Mouse (Mus musculus) adrenal gland, postnatal 25 days (tissue): ENCODE results near the gene Ctrc. TPM values are rescaled to one million over a fixed set of nuclear protein-coding genes. Genes with fewer than 3 reads are reported as not detected.

Experiments used
- DNase-seq: peaks from one replicate; pipeline ENCODE4 v3.0.0; 2021; ENCODE audit warnings: mixed read lengths
- long read RNA-seq: library from polyadenylated mRNA; stranded (forward); transcript quantifications from one replicate; pipeline ENCODE4 v2.0.0, GENCODE M21; 2021
- total RNA-seq: library from RNA; stranded (reverse); gene quantifications from 2 replicates; pipeline ENCODE4 v1.2.3, GENCODE M21; 2021

The Ctrc gene
- total RNA-seq = not detected in 2 replicates
- long read RNA-seq = 0 reads

DNA sequence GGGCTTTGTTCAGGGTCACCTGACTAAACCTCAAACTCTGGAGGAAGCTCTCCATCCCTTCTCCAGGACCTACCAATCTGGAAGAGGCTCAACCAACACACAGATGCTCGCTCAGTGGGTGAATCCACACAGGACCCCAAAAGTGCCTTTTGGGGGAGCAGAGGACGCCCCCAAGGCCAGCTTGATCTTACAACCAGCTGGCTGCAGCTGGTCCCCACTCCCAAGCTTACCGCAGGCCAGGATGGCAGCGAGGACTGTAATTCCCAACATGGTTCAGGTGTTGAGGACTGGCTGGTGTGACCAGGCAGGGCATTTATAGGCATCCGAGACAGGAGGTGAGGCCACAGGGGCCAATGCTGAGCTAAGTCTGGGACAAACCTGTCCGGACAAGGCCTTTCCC, at the start of gene Ctrc:
Ctrc (minus strand) TSS at position 361 of the 400 bp plus-strand sequence.
- no peak for DNase-seq

DNA sequence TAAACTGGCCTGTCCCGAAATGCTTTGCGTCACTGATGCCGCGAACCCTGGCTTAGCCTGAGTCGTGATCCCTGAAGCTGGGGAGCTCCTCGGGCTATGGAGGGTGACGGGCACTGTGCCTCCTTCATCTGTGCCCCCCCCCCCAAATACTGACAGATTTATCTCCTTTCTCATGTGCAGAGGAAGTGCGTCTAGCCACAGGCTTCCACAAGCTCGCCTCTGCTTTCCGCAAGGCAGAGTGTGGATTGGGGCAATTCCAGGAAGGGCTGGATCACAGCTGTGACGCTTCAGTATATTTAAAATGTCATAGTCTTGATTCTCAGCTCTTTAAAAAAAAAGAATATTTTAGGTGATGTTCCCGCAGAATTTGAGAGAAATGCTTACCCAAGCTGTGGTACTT, 49.6 kb upstream of the Ctrc start:
- no peak for DNase-seq

DNA sequence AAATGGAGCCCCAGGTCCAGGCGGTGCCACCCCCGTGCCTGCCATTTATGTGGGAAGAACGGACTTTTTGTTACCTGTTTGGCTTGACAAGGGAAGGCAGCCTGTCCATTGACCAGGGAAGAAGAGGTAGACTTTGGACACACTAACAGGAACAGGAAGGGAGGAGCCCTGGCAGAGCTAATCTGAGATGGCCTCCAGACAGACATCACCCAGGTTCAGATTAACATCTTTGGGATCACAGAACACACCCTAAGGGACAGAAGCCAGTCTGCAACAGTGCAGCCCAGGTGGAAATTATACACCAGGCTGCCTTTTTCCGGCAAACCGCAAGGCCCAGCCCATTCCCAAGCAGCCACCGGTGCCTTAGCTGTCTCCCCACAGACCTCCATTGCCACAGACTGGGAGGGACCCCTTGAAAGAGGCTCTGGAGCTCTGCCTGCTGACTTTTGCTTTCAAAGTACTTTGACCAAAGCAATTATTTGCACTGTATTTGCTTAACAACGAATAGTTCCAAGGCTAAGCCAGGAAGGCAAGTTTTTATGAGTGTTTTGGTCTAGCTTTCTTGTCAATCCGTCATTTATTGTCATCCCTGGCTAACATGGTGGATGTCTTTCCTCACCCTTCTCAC, 47.1 kb upstream of the Ctrc start:
- DNase-seq = no peak

DNA sequence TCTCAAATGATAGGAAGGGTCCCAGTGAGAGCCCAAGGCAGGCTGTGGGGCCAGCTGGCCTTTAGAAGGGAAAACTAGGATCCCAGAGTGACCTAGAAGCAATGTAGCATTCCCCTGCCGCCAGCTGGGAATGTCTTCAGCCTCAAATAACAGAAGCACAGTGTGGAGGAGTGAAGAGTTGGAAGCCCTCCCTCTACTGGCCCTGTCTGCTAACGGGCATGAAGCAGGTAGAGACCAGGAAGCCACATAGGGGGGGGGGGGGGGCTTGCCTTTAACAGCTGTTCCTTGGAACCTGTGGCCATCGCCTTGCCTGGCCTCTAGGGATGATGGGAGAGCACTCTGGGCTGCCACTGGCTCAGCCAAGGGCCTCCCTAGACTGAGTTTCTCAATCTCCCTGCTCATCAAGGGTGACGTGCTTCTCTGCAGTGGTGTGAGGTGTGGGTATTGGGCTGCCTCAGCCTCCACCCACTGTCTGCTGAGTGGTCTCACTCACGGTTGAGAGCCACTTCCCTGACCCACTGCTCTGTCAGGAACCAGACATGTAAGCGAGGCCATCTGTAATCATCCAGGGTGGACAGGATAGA, 40.3 kb upstream of the Ctrc start:
- DNase-seq = no peak

DNA sequence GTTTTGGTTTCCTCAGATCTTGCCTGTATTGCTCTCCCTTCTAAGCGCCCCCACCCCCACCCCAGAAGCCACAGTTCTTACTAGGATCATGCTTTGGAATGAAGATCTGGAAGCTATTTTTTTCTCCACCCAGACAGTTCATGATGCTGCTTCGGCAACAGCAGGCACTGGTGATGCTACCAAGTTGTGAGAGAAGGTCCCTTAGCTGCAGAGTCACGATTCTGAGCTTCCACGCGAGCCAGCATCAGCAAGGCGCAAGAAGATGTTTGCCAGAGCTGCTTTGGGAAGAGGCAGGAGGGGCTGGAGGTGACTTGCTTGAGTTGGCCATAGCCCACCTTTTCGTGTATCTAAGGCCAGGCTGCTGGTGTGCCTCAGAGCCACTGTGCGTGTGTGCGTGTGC, 39.3 kb upstream of the Ctrc start:
- DNase-seq = no peak

DNA sequence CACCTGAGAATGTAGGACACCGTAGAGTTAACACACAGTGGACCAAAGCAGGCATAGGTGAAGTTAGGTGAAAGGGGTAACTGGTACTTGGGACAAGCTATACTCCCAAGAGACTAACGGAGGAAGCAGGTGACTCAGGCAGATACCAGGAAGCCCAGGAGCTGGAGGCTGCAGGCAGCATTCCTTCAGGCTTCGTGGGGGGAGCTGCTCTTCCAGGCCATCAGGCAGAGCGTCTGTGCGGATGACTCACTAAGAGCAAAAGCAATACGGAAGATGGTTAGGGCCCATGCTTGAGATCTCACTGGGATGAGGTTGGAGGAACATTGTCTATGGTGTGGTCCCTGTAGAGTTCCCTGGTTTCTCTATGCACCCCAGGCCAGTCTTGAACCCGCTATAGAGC, 36.7 kb upstream of the Ctrc start:
- no peak for DNase-seq

DNA sequence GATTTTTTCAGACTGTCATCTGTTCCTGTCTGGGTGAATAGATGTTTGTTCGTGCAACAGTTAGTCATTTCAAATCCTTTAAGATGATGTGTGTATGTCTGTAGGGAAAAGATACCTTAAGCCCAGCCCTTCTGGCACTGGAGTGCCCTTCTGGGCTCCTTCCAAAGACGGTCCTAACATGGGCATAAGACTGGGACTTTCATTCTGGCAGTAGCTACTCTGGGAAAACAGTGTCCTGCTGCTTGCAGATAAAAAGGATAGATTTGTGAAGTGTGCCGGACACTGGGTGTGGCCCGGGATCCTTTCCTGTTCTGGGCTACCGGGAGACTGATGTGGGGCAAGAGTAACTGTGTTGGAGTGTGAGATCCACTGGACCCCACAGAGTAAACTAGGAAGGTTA, 35.8 kb upstream of the Ctrc start:
- no peak for DNase-seq

DNA sequence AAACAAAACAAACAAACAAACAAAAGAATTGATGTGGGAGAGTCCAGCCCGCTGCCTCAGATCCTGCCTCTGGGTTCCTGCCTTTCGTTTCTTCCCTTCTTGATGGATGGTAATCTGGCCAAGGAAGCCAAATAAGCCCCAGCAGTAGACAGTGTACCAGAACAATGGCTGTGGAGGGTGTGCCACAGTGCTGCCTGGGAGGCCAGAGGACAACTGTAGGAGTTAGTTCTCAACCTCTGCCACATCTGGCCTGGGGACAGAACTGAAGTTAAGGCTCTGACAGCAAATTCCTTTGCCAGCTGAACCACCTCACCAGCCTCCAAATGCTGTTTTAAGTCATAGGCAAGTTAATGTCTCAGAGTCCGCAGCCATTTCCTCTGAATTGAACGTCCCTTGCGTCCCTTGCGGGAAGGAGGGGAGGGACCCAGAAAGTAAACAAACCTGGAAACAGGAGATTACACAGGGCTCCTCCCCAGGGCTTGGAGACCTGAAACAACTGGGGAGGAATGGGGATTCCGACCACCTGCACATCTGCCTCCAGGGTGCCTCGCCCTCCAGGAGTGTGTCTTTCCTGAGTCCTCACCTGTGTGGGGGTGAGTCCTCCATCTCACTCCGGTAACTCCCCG, 35.2 kb upstream of the Ctrc start:
- no peak for DNase-seq

DNA sequence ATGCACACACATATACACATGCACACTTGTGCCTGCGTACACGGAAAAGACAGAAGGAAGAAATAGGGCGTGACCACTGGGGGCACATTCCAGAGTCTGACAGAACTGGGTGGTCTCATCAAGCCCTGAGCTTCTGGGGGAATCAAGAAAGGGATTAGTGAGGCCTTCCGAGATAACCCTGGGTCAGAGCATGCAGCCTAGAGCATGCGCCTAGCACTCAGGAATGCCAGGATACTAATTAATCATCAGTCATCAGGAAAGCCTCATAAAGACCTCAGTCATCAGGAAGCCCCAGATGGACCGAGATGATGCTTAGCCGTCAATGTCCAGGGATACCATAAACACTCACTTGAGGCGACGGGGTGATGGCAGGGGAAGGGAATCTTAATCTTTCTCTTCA, 33.7 kb upstream of the Ctrc start:
- DNase-seq = no peak

DNA sequence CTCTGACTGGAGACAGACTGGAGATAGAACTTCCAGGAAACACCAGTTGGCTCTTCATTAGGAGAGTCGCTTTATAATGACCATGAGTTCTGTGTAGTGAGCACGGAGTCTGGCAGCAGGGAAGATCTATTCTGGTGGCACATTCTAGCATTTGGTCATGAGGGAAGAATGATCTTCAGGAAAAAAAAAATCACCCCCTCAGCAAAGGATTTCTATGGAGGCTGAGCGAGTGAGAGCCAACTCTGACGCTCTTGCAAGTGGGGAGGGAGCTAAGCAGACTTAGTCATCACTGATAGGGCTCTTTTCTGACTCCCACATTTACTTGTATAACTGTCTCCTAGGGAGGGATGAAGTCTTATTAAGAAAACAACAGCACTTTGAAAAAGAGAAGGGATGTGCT, 32.9 kb upstream of the Ctrc start:
- no peak for DNase-seq

DNA sequence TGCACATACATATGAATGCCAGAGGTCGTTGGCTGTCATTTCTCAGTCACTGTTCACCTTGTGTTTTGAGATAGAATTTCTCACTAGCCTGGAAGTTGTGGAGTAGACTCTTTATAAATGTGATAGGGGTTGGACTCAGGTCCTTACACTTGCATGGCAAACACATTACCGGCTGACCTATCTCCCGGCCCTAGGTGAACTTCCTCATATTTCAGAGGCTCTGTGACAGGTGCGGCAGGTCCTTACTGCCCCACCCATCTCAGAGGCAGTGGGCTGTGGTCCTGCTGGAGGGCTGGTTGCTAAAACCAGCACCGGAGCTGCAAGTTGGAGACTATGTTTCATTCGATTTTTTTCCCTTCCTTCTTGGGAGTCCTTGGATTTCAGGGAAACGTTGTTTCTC, 32.5 kb upstream of the Ctrc start:
- no peak for DNase-seq

DNA sequence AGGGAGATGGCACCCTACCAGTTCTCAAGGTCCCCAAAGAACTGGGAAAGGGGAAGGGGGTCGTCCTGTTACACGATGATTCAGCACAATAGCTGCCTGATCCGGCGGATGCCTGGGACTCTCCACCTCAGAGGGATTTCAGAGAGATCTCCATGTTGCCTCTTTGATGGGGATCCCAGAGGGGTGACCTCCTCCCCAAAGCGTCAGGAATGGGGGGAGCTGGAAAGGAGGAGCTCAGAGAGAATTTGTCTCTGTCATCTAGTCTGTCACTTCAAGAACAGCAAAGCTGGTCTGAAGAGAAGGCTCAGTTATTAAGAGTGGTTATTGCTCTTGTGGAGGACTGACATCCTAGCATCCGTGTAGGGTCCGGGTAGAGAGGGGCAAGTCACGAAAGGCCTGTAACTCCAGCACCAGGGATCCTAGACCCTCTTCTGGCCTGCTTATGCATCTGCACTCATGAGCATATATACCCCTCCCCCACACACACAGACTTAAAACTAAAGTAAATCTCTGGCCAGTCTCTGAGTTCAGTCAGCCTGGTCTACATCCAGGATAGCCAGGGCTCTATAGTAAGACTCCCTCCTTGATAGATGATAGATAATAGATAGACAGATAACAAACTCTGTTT, 29.4 kb upstream of the Ctrc start:
- no peak for DNase-seq

DNA sequence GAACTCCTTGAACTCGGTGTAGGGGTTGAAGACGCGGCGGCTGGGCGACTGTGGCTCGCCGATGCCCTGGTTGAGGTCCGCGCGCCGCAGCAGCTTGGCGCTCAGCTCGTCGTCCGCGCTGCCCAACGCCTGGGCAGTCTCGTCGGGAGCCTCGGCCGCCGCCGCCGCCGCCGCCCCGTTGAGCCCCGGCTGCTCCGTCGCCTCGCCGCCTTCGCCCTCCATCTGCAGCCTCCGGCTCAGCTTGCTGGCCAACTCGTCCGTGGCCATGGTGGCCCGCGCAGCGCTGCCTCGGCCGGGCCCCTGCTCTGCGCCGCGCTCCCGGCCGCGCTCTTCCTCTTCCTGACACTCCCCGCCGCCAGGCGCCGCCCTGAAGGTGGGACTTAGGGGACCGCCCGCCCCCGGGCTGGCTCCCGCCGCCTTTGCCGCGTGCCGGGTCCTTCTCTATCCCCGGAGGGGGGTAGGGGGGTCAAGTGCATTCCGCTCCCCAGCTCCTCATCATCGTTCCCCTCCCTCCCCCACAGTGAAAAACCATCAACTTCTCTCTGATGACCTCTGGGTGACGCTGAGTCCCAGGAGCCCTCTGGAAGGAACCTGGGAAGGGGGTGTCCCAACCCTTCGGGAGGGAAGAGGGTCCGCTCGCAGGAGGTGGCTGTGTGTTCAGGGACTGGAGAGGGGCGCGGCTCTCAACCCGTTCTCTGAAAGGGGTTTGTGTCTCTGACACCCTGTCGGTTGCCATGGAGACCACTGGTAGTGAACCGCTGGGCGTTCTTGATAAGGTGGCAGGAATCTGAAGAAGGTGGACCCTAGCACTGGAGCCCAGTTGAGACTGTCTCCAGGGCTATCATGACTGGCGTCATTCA, 28.7 kb upstream of the Ctrc start, which contains the start of gene Efhd2:
Efhd2 (minus strand) TSS at position 320 of the 860 bp plus-strand sequence.
- DNase-seq = peak; percentile 85

DNA sequence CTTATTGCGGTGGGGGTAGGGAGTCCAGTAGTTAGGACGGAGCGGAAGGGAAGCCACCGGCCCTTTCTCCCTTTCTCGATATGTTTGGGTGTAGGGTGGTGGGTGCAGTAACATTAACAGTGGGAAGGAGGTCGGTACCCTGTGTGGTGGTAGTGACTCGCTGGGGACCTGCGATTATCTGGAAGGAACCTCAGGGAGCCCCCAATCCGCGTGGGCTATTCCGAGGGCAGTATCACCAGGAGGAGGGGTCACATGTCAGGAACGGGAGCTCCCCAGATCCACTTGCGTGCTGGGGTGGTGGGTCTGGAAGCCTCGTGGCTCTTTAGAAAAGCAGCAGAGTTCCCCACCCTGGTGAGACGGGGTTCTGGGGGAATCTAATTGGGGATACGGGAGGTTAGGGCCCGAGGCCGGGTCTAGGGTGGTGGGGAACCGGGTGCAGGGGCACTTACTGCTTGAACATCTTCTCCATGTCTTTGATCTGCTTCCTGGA, 28.0 kb upstream of the Ctrc start:
- no peak for DNase-seq

DNA sequence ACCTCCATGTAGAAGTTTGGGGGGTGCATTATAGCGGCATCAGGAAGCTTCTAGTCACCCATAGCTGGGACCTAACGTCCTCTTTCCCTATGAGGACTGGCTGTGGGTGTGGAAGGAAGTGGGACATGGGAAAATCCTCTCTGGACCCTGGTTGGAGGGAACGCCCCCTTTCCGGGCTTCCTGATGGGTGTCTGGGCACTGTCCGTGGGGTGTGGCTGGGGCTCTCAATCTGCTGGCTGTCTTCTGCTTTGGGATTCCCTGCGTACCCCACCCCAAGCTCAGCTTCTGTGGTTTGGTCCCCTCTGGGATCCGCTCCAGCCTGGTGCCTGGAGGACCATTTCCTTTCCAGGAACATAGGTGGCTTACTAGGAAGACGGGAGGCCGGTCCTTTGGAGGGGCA, 26.8 kb upstream of the Ctrc start:
- DNase-seq = no peak

DNA sequence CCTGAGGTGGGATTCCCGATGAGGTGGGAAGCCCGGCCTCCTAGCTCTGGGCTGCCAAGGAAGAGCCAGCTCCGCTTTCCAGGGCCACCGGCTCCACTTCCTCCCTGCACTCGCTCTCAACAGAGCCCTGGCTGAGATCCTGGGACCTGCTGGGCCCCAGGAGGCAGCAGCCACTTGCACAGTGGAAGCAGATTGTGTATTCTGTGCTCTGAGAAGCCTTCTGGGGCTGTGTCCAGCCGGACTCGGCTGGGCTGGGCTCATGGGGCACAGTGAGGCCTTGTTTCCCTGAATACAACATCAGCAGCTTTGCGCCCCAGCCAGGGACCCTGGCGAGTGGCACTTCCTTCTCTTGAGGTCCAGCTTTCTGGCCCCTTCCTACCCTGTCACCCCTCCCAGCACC, 25.8 kb upstream of the Ctrc start:
- DNase-seq = no peak

DNA sequence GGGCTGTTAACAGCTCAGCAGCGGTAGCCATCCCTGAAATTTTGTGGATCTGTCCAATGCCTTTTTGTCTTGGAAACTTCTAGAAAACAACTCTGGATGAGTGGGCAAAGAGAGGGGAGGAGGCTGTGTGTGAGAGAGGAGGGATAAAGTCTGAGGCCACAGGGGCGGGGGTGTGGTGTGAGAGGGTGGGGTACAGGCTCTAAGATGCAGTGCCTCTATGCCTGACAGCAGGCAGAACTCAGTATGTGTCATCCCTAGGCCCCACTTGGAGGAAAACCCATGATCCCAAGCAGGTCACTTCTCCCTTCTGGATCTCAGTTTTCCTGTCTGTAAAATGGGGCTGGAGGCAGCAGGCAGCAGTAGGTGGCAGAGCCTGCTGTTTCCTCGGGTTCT, 25.2 kb upstream of the Ctrc start:
- DNase-seq = no peak

DNA sequence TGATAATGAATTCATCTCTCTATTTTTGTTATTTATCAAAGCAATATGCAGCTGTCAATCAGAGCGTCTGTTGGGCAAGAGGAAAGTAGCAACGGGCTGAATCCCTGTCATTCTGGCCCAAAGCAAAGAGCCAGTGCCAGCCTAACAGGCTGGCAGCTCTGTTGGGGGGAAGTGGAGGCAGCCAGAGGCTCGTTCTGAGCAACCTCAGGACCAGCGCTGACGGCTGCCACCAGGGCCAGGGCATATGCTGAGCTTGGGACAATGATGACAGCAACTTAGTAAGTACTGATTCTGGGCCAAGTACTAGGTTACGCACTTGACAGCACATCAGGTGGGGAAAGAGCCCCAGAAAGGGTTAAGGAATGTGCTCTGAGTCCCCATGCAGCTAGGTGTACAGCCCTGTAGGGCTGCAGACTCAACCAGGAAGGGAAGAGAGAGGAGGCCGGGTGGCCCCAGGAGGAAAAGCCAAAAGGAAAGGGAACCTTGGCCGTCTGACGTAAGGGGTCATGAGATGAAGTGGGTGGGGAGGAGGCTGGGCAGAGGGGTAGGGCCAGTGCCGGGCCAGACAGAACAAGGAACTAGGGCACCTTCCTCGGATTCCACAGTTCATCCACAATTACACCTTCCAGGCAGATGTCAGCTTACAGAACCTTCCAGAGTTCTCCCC, 24.6 kb upstream of the Ctrc start:
- DNase-seq = no peak

DNA sequence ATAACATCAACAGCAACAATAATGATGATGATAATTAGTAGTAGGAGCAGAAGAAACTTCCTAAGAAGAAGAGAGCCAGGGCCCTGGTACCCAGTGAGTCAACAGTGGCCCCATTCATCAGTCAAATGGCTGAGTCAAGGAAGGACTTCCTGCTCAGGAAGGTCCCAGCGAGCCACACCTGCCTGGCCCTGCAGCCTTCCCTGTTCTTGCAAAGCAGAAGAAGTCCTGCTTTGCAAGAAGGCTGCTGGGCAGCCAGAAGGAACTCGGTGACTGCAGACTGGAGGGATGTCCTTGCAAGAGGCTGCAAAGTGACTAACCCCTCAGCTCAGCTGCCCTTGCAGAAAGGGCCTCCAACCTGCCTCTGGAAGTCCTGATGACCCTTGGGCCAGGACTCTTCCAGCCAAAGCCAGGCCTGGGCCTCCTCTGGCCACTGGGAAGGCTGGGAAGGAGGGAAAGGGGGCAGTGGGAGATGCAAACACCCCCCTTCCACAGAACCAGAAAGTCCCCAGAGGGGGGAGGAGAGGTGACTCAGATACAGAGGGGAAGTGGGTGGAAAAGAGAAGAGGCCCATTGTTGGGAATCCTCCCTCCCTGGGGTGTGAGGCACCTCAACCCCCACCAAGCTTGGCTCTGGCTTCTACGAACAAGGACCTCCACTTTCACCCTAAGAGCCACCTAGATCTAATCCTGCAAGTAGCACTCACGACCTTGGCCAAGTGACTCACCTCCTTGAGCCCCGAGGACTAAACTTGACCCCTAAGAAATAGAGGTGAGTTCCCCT, 23.5 kb upstream of the Ctrc start:
- peak; percentile 21 for DNase-seq

DNA sequence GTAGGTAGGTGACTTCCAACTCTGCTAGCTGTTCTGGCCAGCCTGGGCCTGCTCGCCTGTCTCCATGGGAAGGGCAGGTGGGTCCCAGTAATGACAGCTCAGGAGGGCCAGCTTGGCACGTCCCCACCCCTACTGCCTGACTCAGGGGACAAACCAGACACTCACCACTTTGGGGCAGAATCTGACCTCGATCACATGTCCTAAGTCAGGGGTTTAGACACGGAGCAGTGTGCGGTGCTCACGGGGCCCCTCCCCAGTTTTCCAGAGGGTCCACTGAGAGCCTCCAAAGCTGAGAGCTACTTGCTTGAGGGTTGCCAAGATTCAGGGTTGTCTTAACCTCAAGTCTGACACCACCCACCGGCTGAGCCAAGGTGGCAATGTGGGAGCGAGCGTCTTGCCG, 21.9 kb upstream of the Ctrc start:
- no peak for DNase-seq

DNA sequence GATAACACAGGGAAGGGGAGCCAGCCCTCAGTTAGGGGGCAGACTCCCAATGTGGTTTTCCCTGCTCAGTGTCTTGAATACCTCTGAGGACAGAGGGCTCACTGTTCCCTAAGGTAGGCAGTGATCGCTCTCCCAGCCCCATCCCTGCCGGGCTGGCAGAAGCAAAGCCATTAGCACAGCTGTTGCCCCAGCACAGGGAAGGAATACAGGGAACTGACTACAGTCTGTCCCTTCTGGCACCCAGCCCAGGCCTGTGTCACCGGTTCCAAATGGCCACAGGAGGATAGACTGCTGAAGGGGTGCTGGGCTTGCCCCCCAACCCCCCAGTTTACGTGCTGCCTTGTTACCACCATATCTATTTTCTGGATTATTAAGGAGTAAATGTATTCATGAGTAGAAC, 21.3 kb upstream of the Ctrc start:
- DNase-seq = peak; percentile 74
